Mouse (Mus musculus) liver, embryonic 14.5 days (tissue): ENCODE results near the gene Chuk. TPM values are rescaled to one million over a fixed set of nuclear protein-coding genes. Genes with fewer than 3 reads are reported as not detected.

Experiments used
- ATAC-seq: fragments of 200-750 bp; cut with Nextera tagmentation; 2 replicates; pipeline ENCODE4 v1.8.0; 2017; ENCODE audit warnings: moderate number of reproducible peaks, mild to moderate bottlenecking, moderate library complexity; ENCODE audit not compliant: insufficient read depth
- DNase-seq, 3 experiments: peaks; one replicate each; pipeline ENCODE4 v3.0.0-alpha.2; 2012 to 2013; ENCODE audit warnings: low read depth in 3 of 3, low spot score in 3 of 3
- H3K27ac ChIP-seq: fragments of 300-500 bp; sonication (generic); 2 replicates; pipeline ENCODE4 v1.5.1; 2014; ENCODE audit warnings: moderate library complexity, mild to moderate bottlenecking, control low read depth, inconsistent platforms
- H3K27me3 ChIP-seq: fragments of 300-500 bp; sonication (generic); 2 replicates; pipeline ENCODE4 v1.6.1; 2014; ENCODE audit warnings: mild to moderate bottlenecking, low read length, moderate library complexity; ENCODE audit not compliant: control insufficient read depth, insufficient read depth
- H3K36me3 ChIP-seq: fragments of 300-500 bp; sonication (generic); replicated peaks from 2 replicates; pipeline ENCODE4 v1.6.1; 2014; ENCODE audit warnings: low read depth; ENCODE audit not compliant: control insufficient read depth, insufficient read depth
- H3K4me1 ChIP-seq, 2 experiments: fragments of 200-500 bp in 1 of 2; fragments of 300-500 bp in 1 of 2; sonication (generic) in 1 of 2; replicated peaks; 2 replicates each; pipeline ENCODE4 v1.6.1; 2012 to 2014; ENCODE audit warnings: antibody characterized with exemption in 1 of 2, inconsistent platforms in 1 of 2, low read length in 1 of 2; ENCODE audit not compliant: control insufficient read depth in 2 of 2, insufficient read depth in 2 of 2
- H3K4me2 ChIP-seq: fragments of 300-500 bp; sonication (generic); 2 replicates; pipeline ENCODE4 v1.6.1; 2014; ENCODE audit warnings: low read depth, mild to moderate bottlenecking, control low read depth, moderate library complexity
- H3K4me3 ChIP-seq, 2 experiments: fragments of 200-500 bp in 1 of 2; fragments of 300-500 bp in 1 of 2; sonication (generic) in 1 of 2; 2 replicates each; pipeline ENCODE4 v1.5.1; 2012 to 2014; ENCODE audit warnings: low read depth in 2 of 2, low read length in 2 of 2, mild to moderate bottlenecking in 2 of 2, control low read depth in 1 of 2, inconsistent platforms in 1 of 2, moderate library complexity in 1 of 2; ENCODE audit not compliant: insufficient read depth in 1 of 2
- H3K9ac ChIP-seq: fragments of 300-500 bp; sonication (generic); replicated peaks from 2 replicates; pipeline ENCODE4 v1.6.1; 2014; ENCODE audit warnings: mild to moderate bottlenecking, control low read depth, moderate library complexity
- H3K9me3 ChIP-seq: fragments of 300-500 bp; sonication (generic); 2 replicates; pipeline ENCODE4 v1.6.1; 2016; ENCODE audit warnings: low read length, mixed read lengths; ENCODE audit not compliant: control insufficient read depth
- CTCF ChIP-seq: IDR thresholded peaks from 2 replicates; pipeline ENCODE4 v1.5.1; 2016; ENCODE audit warnings: antibody characterized with exemption, low read depth, control low read depth
- EP300 ChIP-seq: IDR thresholded peaks from 2 replicates; pipeline ENCODE4 v1.6.1; 2016; ENCODE audit warnings: antibody characterized with exemption, low read depth
- WGBS: fragments of 180-500 bp; shearing (Covaris S2); extraction: QIAGEN DNeasy Blood & Tissue Kit; methylation state at CpG from one replicate; pipeline ENCODE4 v1.1.7; 2014; ENCODE audit not compliant: insufficient replicate concordance; 5-methylcytosine and 5-hydroxymethylcytosine counted together
- polyA plus RNA-seq, 2 experiments: library from polyadenylated mRNA; depleted of rRNA in 1 of 2; stranded (reverse) in 1 of 2; unstranded in 1 of 2; fragments of >200 nt; fragmentation: Nextera tagmentation in 1 of 2; extraction: Ambion mirVana in 1 of 2; gene quantifications; 2 replicates each; pipeline versions ENCODE4 v1.2.1 to v1.2.3; 2012 to 2014

Gene Chuk
- polyA plus RNA-seq, 2 experiments, result 20.7 to 21.0 TPM

GRCm38 (mm10) chr19:44063773-44064172 lies 43.5 kb downstream of the Chuk start:
- Histone ChIP-seq H3K4me3 (no peak overlapping the region), H3K4me1 (peaks cover 0 to 10% of the 10 kb centered on the region in 2 experiments; a peak in 3 of 4 replicates), H3K4me2 (no peak overlapping the region), H3K36me3 (peaks cover 3% of the 10 kb centered on the region), H3K27me3 (no peaks in the 10 kb centered on the region), H3K27ac (no peak overlapping the region), H3K9me3 (no peaks in the 10 kb centered on the region), H3K9ac (no peak overlapping the region)
- WGBS, result 72% methylated on average over 7 of the region's 7 CpGs
- no peak for TF ChIP-seq EP300
- no peak for TF ChIP-seq CTCF
- no peak for DNase-seq
- ATAC-seq, result no peak

GRCm38 (mm10) chr19:44060226-44060625 lies 47.1 kb downstream of the Chuk start:
- Histone ChIP-seq H3K4me3 (no peak overlapping the region), H3K9me3 (no peaks in the 10 kb centered on the region), H3K9ac (no peak overlapping the region), H3K27ac (no peak overlapping the region), H3K36me3 (peaks cover 6% of the 10 kb centered on the region), H3K4me1 (no peaks in the 10 kb centered on the region; a peak in 1 of 4 replicates), H3K4me2 (no peak overlapping the region), H3K27me3 (no peaks in the 10 kb centered on the region)
- WGBS, result 61% methylated on average over 3 of the region's 3 CpGs
- no peak for TF ChIP-seq EP300
- no peak for TF ChIP-seq CTCF
- DNase-seq (no peak), ATAC-seq (no peak)

GRCm38 (mm10) chr19:44055173-44055826 lies 52.0 kb downstream of the Chuk start:
- ATAC-seq, result no peak

GRCm38 (mm10) chr19:44050388-44050787 lies 56.9 kb downstream of the Chuk start:
- ATAC-seq (no peak), DNase-seq (no peak)
- Histone ChIP-seq H3K4me3 (no peak overlapping the region), H3K4me2 (no peak overlapping the region), H3K36me3 (no peaks in the 10 kb centered on the region; the same call in 1 of the 2 replicates), H3K9me3 (no peaks in the 10 kb centered on the region), H3K4me1 (no peaks in the 10 kb centered on the region; a peak in 1 of 4 replicates), H3K27ac (no peak overlapping the region), H3K27me3 (no peaks in the 10 kb centered on the region), H3K9ac (no peak overlapping the region)
- no peak for TF ChIP-seq CTCF
- no peak for TF ChIP-seq EP300
- 52% methylated on average over 4 of the region's 4 CpGs for WGBS

More at GRCm38 (mm10) chr19:44055173-44055826, 52.0 kb downstream of the Chuk start:
- H3K4me2 ChIP-seq, result no peak overlapping the region
- DNase-seq, result no peak
- peaks cover 3% of the 10 kb centered on the region; the same call in 1 of the 2 replicates for H3K36me3 ChIP-seq
- no peak overlapping the region for H3K9ac ChIP-seq
- no peaks in the 10 kb centered on the region for H3K27me3 ChIP-seq
- no peak overlapping the region for H3K4me3 ChIP-seq
- 53% methylated on average over 4 of the region's 4 CpGs for WGBS
- H3K27ac ChIP-seq, result no peak overlapping the region
- no peaks in the 10 kb centered on the region; a peak in 1 of 4 replicates for H3K4me1 ChIP-seq
- no peaks in the 10 kb centered on the region for H3K9me3 ChIP-seq
- TF ChIP-seq CTCF (no peak), EP300 (no peak)

DNA sequence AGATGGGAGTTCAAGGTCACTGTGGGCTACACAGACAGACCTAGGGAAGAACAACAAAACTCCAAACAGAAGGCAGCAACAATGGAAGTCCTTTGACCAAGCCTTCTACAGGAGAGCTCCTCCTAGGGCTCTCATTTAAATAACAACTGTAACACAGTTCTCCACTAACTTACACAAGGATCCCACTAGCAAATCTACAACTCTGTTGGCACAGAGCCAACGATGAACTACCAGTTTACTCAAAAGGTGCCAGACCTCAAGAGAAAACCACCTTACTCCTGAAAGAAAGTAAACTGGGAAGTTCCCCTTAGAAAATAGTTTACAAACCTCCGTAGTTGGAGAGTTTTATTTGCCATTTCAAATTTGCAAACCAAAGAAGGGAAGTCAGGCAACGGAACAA lies 58.0 kb downstream of the Chuk start:
- Histone ChIP-seq H3K4me3 (no peak overlapping the region), H3K36me3 (peaks cover 2% of the 10 kb centered on the region; the same call in 1 of the 2 replicates), H3K27me3 (no peaks in the 10 kb centered on the region), H3K27ac (no peak overlapping the region), H3K4me2 (no peak overlapping the region), H3K9me3 (no peaks in the 10 kb centered on the region), H3K9ac (no peak overlapping the region), H3K4me1 (no peaks in the 10 kb centered on the region; a peak in 1 of 4 replicates)
- DNase-seq, result no peak
- WGBS, result 64% methylated on average over 3 of the region's 3 CpGs
- TF ChIP-seq EP300, result no peak
- no peak for TF ChIP-seq CTCF
- no peak for ATAC-seq
